Mouse (Mus musculus): ENCODE measurements around the gene Fam45a.

DNA sequence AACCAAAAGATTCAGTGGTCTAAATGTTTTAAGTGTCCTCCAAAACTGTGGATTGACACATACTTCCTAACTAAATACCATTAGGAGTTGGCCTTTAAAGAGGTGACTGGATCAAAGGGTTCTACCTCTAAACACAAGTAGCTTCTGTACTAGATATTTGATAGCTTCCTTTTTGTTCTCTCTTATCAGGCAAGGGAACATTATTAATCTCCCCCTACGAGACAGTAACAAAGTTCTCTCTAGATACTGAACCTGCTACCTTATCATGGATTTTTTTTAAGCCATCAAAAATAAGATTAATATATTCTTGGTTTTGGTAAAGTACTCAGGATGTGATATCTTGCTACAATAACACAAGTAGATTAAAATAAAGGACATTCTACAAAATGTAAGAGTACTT lies 26.7 kb upstream of the Fam45a start:
- TF ChIP-seq GATA1 (IDR thresholded peaks at IDR 0.05; ENCODE audit: low read length) (no peak), TAL1 (IDR thresholded peaks at IDR 0.05; ENCODE audit: low read length) (no peak)
